9 mouse cellular contexts compared by ENCODE assay signal in the genomic region with DNA sequence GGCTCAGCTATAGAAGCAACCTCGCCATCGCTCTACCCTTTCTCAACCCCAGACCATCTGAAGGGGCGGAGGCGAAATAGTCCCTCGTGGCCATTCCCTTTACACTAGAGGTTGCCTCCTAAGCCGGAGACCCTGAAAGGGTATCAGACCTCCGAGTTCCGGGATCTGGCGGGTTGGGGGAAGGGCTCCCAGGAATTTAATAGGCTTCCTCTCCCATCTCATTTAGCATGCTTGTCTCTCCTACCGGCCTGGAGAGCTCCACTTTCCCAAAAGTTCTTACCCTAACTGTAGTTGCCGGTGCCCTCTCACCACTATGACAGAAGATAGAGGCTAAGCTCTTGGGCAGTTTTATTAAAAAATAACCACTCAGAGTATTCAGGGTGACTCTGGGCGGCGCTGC. TPM values are rescaled to one million over a fixed set of nuclear protein-coding genes. Genes with fewer than 3 reads are reported as not detected.
DNase-seq lines count a peak whose midpoint lies in the region; ATAC-seq and TF ChIP-seq lines count a peak whose summit lies in the region.
"Had no signal": no experiment of that assay in that cellular context is flagged by ENCODE, and none has a peak within 500 bp of the region (broad histone marks: within the 10 kb centered on the region; RNA-seq: fewer than 3 reads in every experiment).

No protein-coding gene starts in this region.

- H3K27me3 ChIP-seq in heart, embryonic 13.5 days (replicated peaks), result peaks cover 74% of the 10 kb centered on the region
- peaks cover 49% of the 10 kb centered on the region for H3K27me3 ChIP-seq in forebrain, postnatal 0 days (ENCODE audit: insufficient read depth, low read length)
- peaks cover 65% of the 10 kb centered on the region for H3K27me3 ChIP-seq in midbrain, embryonic 13.5 days

- DNase-seq in heart, adult 18-20 months, result no peak
- DNase-seq in R1 (ENCODE audit: low read depth, low spot score), result peak; percentile 52
- no peak for DNase-seq in forebrain, postnatal 0 days
- no peak for DNase-seq in cerebellum, postnatal 14 days
- no peak for DNase-seq in spleen, adult 18-20 months
- DNase-seq in lung, postnatal 36 days, result no peak

- peaks cover 13% of the 10 kb centered on the region for H3K36me3 ChIP-seq in heart, embryonic 13.5 days
- H3K36me3 ChIP-seq in forebrain, postnatal 0 days (ENCODE audit: insufficient read depth), result peaks cover 5% of the 10 kb centered on the region; the same call in 1 of the 2 replicates
- peaks cover 9% of the 10 kb centered on the region for H3K36me3 ChIP-seq in midbrain, embryonic 13.5 days

- peak overlapping the region; percentile 45 for H3K4me3 ChIP-seq in heart, embryonic 13.5 days
- H3K4me3 ChIP-seq in forebrain, postnatal 0 days (ENCODE audit: low read depth, low read length), result peak overlapping the region; percentile 33
- peak overlapping the region; percentile 33 for H3K4me3 ChIP-seq in midbrain, embryonic 13.5 days (replicated peaks)
- H3K4me3 ChIP-seq: myocyte had no signal

- no peak overlapping the region for H3K27ac ChIP-seq in heart, embryonic 13.5 days (replicated peaks)
- H3K27ac ChIP-seq in forebrain, postnatal 0 days (ENCODE audit: low read depth, low read length), result no peak overlapping the region
- H3K27ac ChIP-seq in midbrain, embryonic 13.5 days, result no peak overlapping the region

- H3K9me3 ChIP-seq in heart, embryonic 13.5 days, result no peaks in the 10 kb centered on the region
- H3K9me3 ChIP-seq in forebrain, postnatal 0 days (ENCODE audit: low read length), result no peaks in the 10 kb centered on the region
- H3K9me3 ChIP-seq in midbrain, embryonic 13.5 days, result no peaks in the 10 kb centered on the region

- peaks cover 28% of the 10 kb centered on the region for H3K4me1 ChIP-seq in heart, embryonic 13.5 days
- peaks cover 15% of the 10 kb centered on the region for H3K4me1 ChIP-seq in forebrain, postnatal 0 days (ENCODE audit: insufficient read depth)
- peaks cover 22% of the 10 kb centered on the region for H3K4me1 ChIP-seq in midbrain, embryonic 13.5 days (replicated peaks)

- H3K9ac ChIP-seq in heart, embryonic 13.5 days, result no peak overlapping the region; the same call in 1 of the 2 replicates
- 0 out of 2 replicates have a peak overlapping the region, but pooled peaks have one; percentile 10 for H3K9ac ChIP-seq in forebrain, postnatal 0 days
- H3K9ac ChIP-seq in midbrain, embryonic 13.5 days (replicated peaks), result 0 out of 2 replicates have a peak overlapping the region, but pooled peaks have one; percentile 23

- H3K4me2 ChIP-seq in heart, embryonic 13.5 days, result peak overlapping the region; percentile 69
- peak overlapping the region; percentile 63 for H3K4me2 ChIP-seq in forebrain, postnatal 0 days (ENCODE audit: low read depth)
- H3K4me2 ChIP-seq in midbrain, embryonic 13.5 days (replicated peaks), result peak overlapping the region; percentile 51

- ATAC-seq in heart, embryonic 13.5 days (ENCODE audit: extremely low read depth, insufficient number of reproducible peaks, low FRiP score, low TSS enrichment), result no peak
- ATAC-seq in forebrain, postnatal 0 days, result no peak
- ATAC-seq in midbrain, embryonic 13.5 days, result no peak

- 1% methylated on average over 13 of the region's 13 CpGs for WGBS in heart, embryonic 13.5 days
- under 1% methylated on average over 13 of the region's 13 CpGs for WGBS in forebrain, postnatal 0 days
- WGBS in midbrain, embryonic 13.5 days, result 1% methylated on average over 13 of the region's 13 CpGs

- TF ChIP-seq CTCF in forebrain, postnatal 0 days (IDR thresholded peaks at IDR 0.05; ENCODE audit: low read depth), result no peak

RNA-seq across cellular contexts. Expression of gene Ucn, which starts 1.0 kb away (rescaled TPM):
- 0.45 TPM in 1 of 2 replicates, not detected in the other for polyA plus RNA-seq in heart, embryonic 13.5 days (2015; fragmentation: Nextera tagmentation; extraction: Ambion mirVana)
- not detected for total RNA-seq in heart, adult 18-20 months (2021)
- total RNA-seq in forebrain, postnatal 0 days (2014; rRNA removed), result not detected in 2 replicates
- polyA plus RNA-seq in forebrain, postnatal 0 days (2015; fragmentation: Nextera tagmentation; extraction: Ambion mirVana), result not detected in 2 replicates
- polyA plus RNA-seq in midbrain, embryonic 13.5 days (2015; fragmentation: Nextera tagmentation; extraction: Ambion mirVana), result not detected in 2 replicates

RNA-seq across cellular contexts. Expression of gene Mpv17, which starts 16.4 kb away (rescaled TPM):
- 68.0 and 89.4 TPM in 2 replicates for polyA plus RNA-seq in heart, embryonic 13.5 days (2015; fragmentation: Nextera tagmentation; extraction: Ambion mirVana)
- total RNA-seq in heart, adult 18-20 months (2021), result 10 to 100 TPM; 43.4 to 49.2 TPM
- total RNA-seq in forebrain, postnatal 0 days (2014; rRNA removed), result 40.0 and 51.5 TPM in 2 replicates
- polyA plus RNA-seq in forebrain, postnatal 0 days (2015; fragmentation: Nextera tagmentation; extraction: Ambion mirVana), result 27.4 and 38.7 TPM in 2 replicates
- polyA plus RNA-seq in midbrain, embryonic 13.5 days (2015; fragmentation: Nextera tagmentation; extraction: Ambion mirVana), result 54.7 and 57.5 TPM in 2 replicates

RNA-seq across cellular contexts. Expression of gene Trim54, which starts 21.1 kb away (rescaled TPM):
- 10.7 and 13.9 TPM in 2 replicates for polyA plus RNA-seq in heart, embryonic 13.5 days (2015; fragmentation: Nextera tagmentation; extraction: Ambion mirVana)
- total RNA-seq in heart, adult 18-20 months (2021), result 100 to 1,000 TPM; 344 to 355 TPM
- total RNA-seq in forebrain, postnatal 0 days (2014; rRNA removed), result not detected in 2 replicates
- polyA plus RNA-seq in forebrain, postnatal 0 days (2015; fragmentation: Nextera tagmentation; extraction: Ambion mirVana), result not detected in 2 replicates
- polyA plus RNA-seq in midbrain, embryonic 13.5 days (2015; fragmentation: Nextera tagmentation; extraction: Ambion mirVana), result not detected in 2 replicates

RNA-seq across cellular contexts. Expression of gene Slc30a3, which starts 29.6 kb away (rescaled TPM):
- polyA plus RNA-seq in heart, embryonic 13.5 days (2015; fragmentation: Nextera tagmentation; extraction: Ambion mirVana), result 0.21 and 0.69 TPM in 2 replicates
- not detected for total RNA-seq in heart, adult 18-20 months (2021)
- total RNA-seq in forebrain, postnatal 0 days (2014; rRNA removed), result 2.5 and 2.8 TPM in 2 replicates
- polyA plus RNA-seq in forebrain, postnatal 0 days (2015; fragmentation: Nextera tagmentation; extraction: Ambion mirVana), result 3.5 and 4.5 TPM in 2 replicates
- polyA plus RNA-seq in midbrain, embryonic 13.5 days (2015; fragmentation: Nextera tagmentation; extraction: Ambion mirVana), result 15.9 and 16.8 TPM in 2 replicates

RNA-seq across cellular contexts. Expression of gene Dnajc5g, which starts 31.6 kb away (rescaled TPM):
- polyA plus RNA-seq in heart, embryonic 13.5 days (2015; fragmentation: Nextera tagmentation; extraction: Ambion mirVana), result not detected in 2 replicates
- not detected for total RNA-seq in heart, adult 18-20 months (2021)
- not detected in 2 replicates for total RNA-seq in forebrain, postnatal 0 days (2014; rRNA removed)
- not detected in 2 replicates for polyA plus RNA-seq in forebrain, postnatal 0 days (2015; fragmentation: Nextera tagmentation; extraction: Ambion mirVana)
- not detected in 2 replicates for polyA plus RNA-seq in midbrain, embryonic 13.5 days (2015; fragmentation: Nextera tagmentation; extraction: Ambion mirVana)
- polyA plus RNA-seq: myocyte had no signal

Comparison
In these comparisons a context has a peak if more than half of its experiments do, and no peak if none do; other contexts are left out.
1. RNA of gene Trim54, which starts 21.1 kb away (polyA plus RNA-seq): 10.7 to 13.9 TPM in heart, embryonic 13.5 days; not detected in forebrain, postnatal 0 days and not detected in midbrain, embryonic 13.5 days; every median in the first group is over 10 times any median in the second.
2. Peak in every context shown above with its lines, with median percentiles within 50 percentile points of each other: H3K4me2 ChIP-seq and H3K4me3 ChIP-seq.